Mouse (Mus musculus): Measurements from ENCODE around the gene Dzip1. TPM values are rescaled to one million over a fixed set of nuclear protein-coding genes. Genes with fewer than 3 reads are reported as not detected.

Gene Dzip1
- polyA plus RNA-seq, 1 experiment, result 47.2 TPM

DNA sequence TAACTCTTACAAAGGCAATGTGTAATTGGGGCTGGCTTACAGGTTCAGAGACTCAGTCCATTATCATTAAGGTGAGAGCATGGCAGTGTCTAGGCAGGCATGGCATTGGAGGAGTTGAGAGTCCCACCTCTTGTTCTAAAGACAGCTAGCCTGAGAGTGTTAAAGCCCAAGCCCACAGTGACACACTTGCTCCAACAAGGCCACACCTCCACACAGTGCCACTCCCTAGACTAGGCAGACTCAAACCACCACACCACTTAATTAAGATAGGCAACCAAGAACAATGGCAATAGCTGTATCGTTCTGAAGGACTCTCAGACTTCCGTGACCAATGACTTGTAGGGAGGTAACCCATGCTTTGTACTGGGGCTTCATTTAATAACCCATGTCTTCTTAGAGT, 5.5 kb upstream of the Dzip1 start:
- peaks cover 7% of the 10 kb centered on the region for H3K4me1 ChIP-seq (ENCODE audit: control insufficient read depth, insufficient read depth, low read length)
- no peak for TF ChIP-seq EP300 (IDR thresholded peaks at IDR 0.05; ENCODE audit: insufficient read depth, low read depth, low read length)
- TF ChIP-seq POLR2A (IDR thresholded peaks at IDR 0.05; ENCODE audit: insufficient read depth, low read length), result no peak
- no peak for TF ChIP-seq CTCF (IDR thresholded peaks at IDR 0.05; ENCODE audit: low read depth, low read length)

DNA sequence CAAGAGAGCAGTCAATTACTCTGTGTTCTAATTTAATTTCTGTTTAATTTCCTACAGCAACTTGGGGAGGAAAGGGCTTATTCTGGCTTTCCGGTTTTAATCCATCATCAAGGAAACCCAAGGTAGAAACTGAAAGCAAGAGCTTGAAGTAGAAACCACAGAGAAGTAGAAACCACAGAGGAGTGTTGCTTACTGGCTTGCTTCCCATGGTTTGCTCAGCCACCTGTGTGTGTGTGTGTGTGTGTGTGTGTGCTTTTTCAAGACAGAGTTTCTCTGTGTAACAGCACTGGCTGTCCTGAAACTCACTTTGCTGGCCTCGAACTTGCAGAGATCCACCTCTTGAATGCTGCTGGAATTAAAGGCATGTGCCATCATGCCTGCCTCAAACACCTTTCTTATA, 4.5 kb upstream of the Dzip1 start:
- Histone ChIP-seq H3K36me3 (ENCODE audit: control insufficient read depth, insufficient read depth, low read length, poor library complexity, severe bottlenecking) (no peaks in the 10 kb centered on the region), H3K4me3 (ENCODE audit: low read depth, low read length) (no peak overlapping the region), H3K4me1 (ENCODE audit: control insufficient read depth, insufficient read depth, low read length) (peaks cover 6% of the 10 kb centered on the region), H3K27ac (ENCODE audit: insufficient read depth, low read length) (no peak overlapping the region), H3K9ac (ENCODE audit: low read depth, poor library complexity, severe bottlenecking) (no peak overlapping the region), H3K27me3 (ENCODE audit: control insufficient read depth, insufficient read depth, low read length, poor library complexity, severe bottlenecking) (no peaks in the 10 kb centered on the region), H3K9me3 (replicated peaks; ENCODE audit: control insufficient read depth, insufficient read depth, low read length, poor library complexity, severe bottlenecking) (no peaks in the 10 kb centered on the region)
- TF ChIP-seq EP300 (IDR thresholded peaks at IDR 0.05; ENCODE audit: insufficient read depth, low read depth, low read length) (no peak), CTCF (IDR thresholded peaks at IDR 0.05; ENCODE audit: low read depth, low read length) (no peak), POLR2A (IDR thresholded peaks at IDR 0.05; ENCODE audit: insufficient read depth, low read length) (no peak)

More for the DNA sequence above, 5.5 kb upstream of the Dzip1 start:
- Histone ChIP-seq H3K4me3 (ENCODE audit: low read depth, low read length) (no peak overlapping the region), H3K9ac (ENCODE audit: low read depth, poor library complexity, severe bottlenecking) (no peak overlapping the region), H3K36me3 (ENCODE audit: control insufficient read depth, insufficient read depth, low read length, poor library complexity, severe bottlenecking) (no peaks in the 10 kb centered on the region), H3K27ac (ENCODE audit: insufficient read depth, low read length) (no peak overlapping the region), H3K9me3 (replicated peaks; ENCODE audit: control insufficient read depth, insufficient read depth, low read length, poor library complexity, severe bottlenecking) (no peaks in the 10 kb centered on the region), H3K27me3 (ENCODE audit: control insufficient read depth, insufficient read depth, low read length, poor library complexity, severe bottlenecking) (no peaks in the 10 kb centered on the region)

DNA sequence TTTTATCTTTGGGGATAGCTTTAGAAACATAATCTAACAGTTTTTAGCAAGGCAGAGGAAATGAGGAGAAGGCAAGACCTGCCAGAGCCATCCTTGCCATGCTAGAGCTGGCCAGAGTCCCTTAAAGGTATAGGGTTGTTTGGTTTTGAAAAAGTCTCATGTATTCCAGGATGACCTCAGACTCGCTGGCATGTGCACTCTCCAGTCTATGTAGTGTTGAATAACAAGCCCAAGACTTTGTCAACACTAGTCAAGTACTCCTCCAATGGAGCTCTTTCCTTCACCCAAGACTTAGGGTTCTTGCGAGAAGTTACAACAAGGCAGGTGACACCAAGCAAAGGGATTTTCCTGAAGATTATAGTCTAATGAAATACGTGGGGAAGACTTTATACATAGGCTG, 3.3 kb upstream of the Dzip1 start:
- no peak overlapping the region for H3K4me3 ChIP-seq (ENCODE audit: low read depth, low read length)
- H3K9ac ChIP-seq (ENCODE audit: low read depth, poor library complexity, severe bottlenecking), result no peak overlapping the region
- peaks cover 3% of the 10 kb centered on the region for H3K4me1 ChIP-seq (ENCODE audit: control insufficient read depth, insufficient read depth, low read length)
- TF ChIP-seq POLR2A (IDR thresholded peaks at IDR 0.05; ENCODE audit: insufficient read depth, low read length) (no peak), CTCF (IDR thresholded peaks at IDR 0.05; ENCODE audit: low read depth, low read length) (no peak), EP300 (IDR thresholded peaks at IDR 0.05; ENCODE audit: insufficient read depth, low read depth, low read length) (no peak)
- H3K27me3 ChIP-seq (ENCODE audit: control insufficient read depth, insufficient read depth, low read length, poor library complexity, severe bottlenecking), result no peaks in the 10 kb centered on the region
- H3K36me3 ChIP-seq (ENCODE audit: control insufficient read depth, insufficient read depth, low read length, poor library complexity, severe bottlenecking), result no peaks in the 10 kb centered on the region
- no peak overlapping the region for H3K27ac ChIP-seq (ENCODE audit: insufficient read depth, low read length)
- no peaks in the 10 kb centered on the region for H3K9me3 ChIP-seq (replicated peaks; ENCODE audit: control insufficient read depth, insufficient read depth, low read length, poor library complexity, severe bottlenecking)

DNA sequence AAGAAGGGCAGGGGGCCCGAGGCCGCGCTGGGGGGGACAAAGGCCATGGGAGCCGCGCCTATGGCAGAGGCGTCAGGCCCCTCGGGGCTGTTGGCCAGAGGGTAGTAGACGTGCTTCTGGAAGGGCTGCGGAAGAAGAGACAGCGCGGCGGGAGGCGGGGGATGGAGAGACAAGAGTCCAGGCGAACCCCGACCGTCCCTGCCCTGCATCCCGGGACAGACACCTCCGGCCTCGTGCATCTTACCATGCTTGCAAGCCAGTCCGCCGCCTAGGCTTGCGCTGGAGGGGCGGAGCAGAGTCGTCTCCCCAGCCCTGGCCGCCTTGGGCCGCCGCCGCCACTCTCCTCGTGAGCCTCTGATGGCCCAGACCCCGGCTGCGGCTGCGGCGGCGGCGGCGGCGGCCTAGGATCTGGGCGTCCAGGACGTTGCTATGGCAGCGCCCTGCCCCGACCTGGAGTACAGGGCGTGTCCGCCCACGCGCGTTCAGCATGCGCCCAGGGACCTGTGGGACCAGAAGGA, 2.5 kb downstream of the Dzip1 start:
- no peaks in the 10 kb centered on the region for H3K27me3 ChIP-seq (ENCODE audit: control insufficient read depth, insufficient read depth, low read length, poor library complexity, severe bottlenecking)
- no peak overlapping the region for H3K27ac ChIP-seq (ENCODE audit: insufficient read depth, low read length)
- peak overlapping the region; percentile 41 for H3K4me3 ChIP-seq (ENCODE audit: low read depth, low read length)
- no peak overlapping the region for H3K9ac ChIP-seq (ENCODE audit: low read depth, poor library complexity, severe bottlenecking)
- TF ChIP-seq CTCF (IDR thresholded peaks at IDR 0.05; ENCODE audit: low read depth, low read length), result no peak
- no peak for TF ChIP-seq POLR2A (IDR thresholded peaks at IDR 0.05; ENCODE audit: insufficient read depth, low read length)
- no peak for TF ChIP-seq EP300 (IDR thresholded peaks at IDR 0.05; ENCODE audit: insufficient read depth, low read depth, low read length)
- H3K36me3 ChIP-seq (ENCODE audit: control insufficient read depth, insufficient read depth, low read length, poor library complexity, severe bottlenecking), result peaks cover 3% of the 10 kb centered on the region
- peaks cover 1% of the 10 kb centered on the region for H3K4me1 ChIP-seq (ENCODE audit: control insufficient read depth, insufficient read depth, low read length)
- H3K9me3 ChIP-seq (replicated peaks; ENCODE audit: control insufficient read depth, insufficient read depth, low read length, poor library complexity, severe bottlenecking), result no peaks in the 10 kb centered on the region

DNA sequence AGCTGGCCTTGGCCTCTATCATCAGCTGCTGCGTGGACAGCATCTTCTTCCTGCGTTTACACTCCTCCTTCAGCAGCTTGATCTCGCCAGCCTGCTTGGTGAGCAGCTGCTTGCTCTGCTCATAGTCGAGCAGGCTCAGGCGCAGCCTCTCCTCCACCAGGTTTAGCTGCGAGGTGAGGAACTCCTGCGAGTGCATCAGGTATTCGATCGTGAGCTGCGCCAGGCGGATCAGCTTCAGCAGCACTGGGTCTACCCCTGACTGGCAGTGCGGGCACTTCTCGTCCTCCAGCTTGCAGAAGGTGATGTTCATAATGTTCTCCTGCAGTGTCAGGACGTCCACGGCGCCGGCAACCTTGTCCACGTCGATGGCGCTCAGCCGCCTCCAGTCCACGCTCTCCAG, 3.0 kb downstream of the Dzip1 start:
- Histone ChIP-seq H3K4me3 (ENCODE audit: low read depth, low read length) (peak overlapping the region; percentile 41; the same call in 1 of the 2 replicates), H3K4me1 (ENCODE audit: control insufficient read depth, insufficient read depth, low read length) (peaks cover 1% of the 10 kb centered on the region), H3K27me3 (ENCODE audit: control insufficient read depth, insufficient read depth, low read length, poor library complexity, severe bottlenecking) (no peaks in the 10 kb centered on the region), H3K9me3 (replicated peaks; ENCODE audit: control insufficient read depth, insufficient read depth, low read length, poor library complexity, severe bottlenecking) (no peaks in the 10 kb centered on the region), H3K27ac (ENCODE audit: insufficient read depth, low read length) (no peak overlapping the region), H3K36me3 (ENCODE audit: control insufficient read depth, insufficient read depth, low read length, poor library complexity, severe bottlenecking) (peaks cover 3% of the 10 kb centered on the region), H3K9ac (ENCODE audit: low read depth, poor library complexity, severe bottlenecking) (no peak overlapping the region)
- TF ChIP-seq CTCF (IDR thresholded peaks at IDR 0.05; ENCODE audit: low read depth, low read length) (no peak), EP300 (IDR thresholded peaks at IDR 0.05; ENCODE audit: insufficient read depth, low read depth, low read length) (no peak), POLR2A (IDR thresholded peaks at IDR 0.05; ENCODE audit: insufficient read depth, low read length) (no peak)

DNA sequence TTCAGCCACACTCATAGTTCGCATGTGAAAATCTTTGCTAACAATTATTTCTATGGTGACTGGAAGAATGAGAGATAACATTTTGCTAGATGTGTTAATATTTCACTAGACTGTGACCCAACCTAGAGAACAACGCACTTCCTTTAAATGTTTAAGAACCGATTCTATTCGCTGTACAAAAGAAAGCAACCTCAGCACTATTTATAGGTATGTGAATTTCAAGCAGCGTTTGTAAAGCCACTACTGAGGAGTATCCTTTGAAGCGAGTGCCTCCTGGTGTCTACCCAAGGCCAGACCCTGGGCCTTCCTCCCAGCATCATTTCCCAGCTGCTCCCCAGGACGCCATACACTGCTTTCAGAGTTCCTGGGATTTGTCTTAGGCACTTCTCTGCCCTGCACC, 4.6 kb downstream of the Dzip1 start:
- no peak for TF ChIP-seq CTCF (IDR thresholded peaks at IDR 0.05; ENCODE audit: low read depth, low read length)
- Histone ChIP-seq H3K9me3 (replicated peaks; ENCODE audit: control insufficient read depth, insufficient read depth, low read length, poor library complexity, severe bottlenecking) (no peaks in the 10 kb centered on the region), H3K27me3 (ENCODE audit: control insufficient read depth, insufficient read depth, low read length, poor library complexity, severe bottlenecking) (no peaks in the 10 kb centered on the region), H3K27ac (ENCODE audit: insufficient read depth, low read length) (no peak overlapping the region), H3K4me3 (ENCODE audit: low read depth, low read length) (no peak overlapping the region), H3K36me3 (ENCODE audit: control insufficient read depth, insufficient read depth, low read length, poor library complexity, severe bottlenecking) (peaks cover 3% of the 10 kb centered on the region), H3K9ac (ENCODE audit: low read depth, poor library complexity, severe bottlenecking) (no peak overlapping the region), H3K4me1 (ENCODE audit: control insufficient read depth, insufficient read depth, low read length) (peaks cover 1% of the 10 kb centered on the region)

All from ES-Bruce4 (cell line).